Mouse (Mus musculus): ENCODE measurements at regions not wholly inside any gene's neighbourhood (a gene's known extent, or its start where the extent isn't known, plus 50 kb on each side); places are given as distances from the start of the nearest gene placed in this dataset.

DNA sequence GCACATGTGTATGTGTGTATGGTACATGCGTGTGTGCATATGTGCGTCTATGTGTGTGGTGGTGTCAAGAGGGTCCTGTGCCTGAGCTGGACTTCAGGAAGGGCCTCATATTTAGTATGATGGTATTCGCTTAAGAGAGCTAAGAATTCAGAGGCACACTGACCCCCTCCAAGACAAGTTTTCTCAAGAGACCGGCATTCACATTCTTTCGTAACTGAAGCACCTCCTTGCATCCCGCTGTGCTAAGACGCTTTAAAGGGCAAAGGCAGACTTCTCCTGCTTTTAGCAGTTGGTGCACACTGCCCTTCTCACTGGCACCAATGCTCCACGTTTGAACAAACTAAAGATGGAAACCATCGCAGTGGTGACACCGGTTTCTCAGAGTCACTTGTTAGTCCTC, 110.3 kb upstream of the Shb start:
- no peaks in the 10 kb centered on the region for H3K27me3 ChIP-seq (ENCODE audit: control insufficient read depth, insufficient read depth, low read length)
- WGBS: 93% methylated on average over 10 of the region's 10 CpGs
- no peak for TF ChIP-seq CTCF (IDR thresholded peaks at IDR 0.05; ENCODE audit: extremely low read depth, insufficient read length, insufficient replicate concordance, low read depth, low read length)
- TF ChIP-seq POLR2A (IDR thresholded peaks at IDR 0.05; ENCODE audit: low read depth, low read length): no peak
- H3K36me3 ChIP-seq (ENCODE audit: control insufficient read depth, insufficient read depth, low read length): no peaks in the 10 kb centered on the region
- no peak overlapping the region for H3K27ac ChIP-seq (ENCODE audit: insufficient read depth, low read depth, low read length)
- H3K4me3 ChIP-seq (ENCODE audit: low read depth, low read length): no peak overlapping the region
- peaks cover 3% of the 10 kb centered on the region; the same call in 1 of the 2 replicates for H3K4me1 ChIP-seq (ENCODE audit: control insufficient read depth, insufficient read depth, insufficient read length, low read length)

DNA sequence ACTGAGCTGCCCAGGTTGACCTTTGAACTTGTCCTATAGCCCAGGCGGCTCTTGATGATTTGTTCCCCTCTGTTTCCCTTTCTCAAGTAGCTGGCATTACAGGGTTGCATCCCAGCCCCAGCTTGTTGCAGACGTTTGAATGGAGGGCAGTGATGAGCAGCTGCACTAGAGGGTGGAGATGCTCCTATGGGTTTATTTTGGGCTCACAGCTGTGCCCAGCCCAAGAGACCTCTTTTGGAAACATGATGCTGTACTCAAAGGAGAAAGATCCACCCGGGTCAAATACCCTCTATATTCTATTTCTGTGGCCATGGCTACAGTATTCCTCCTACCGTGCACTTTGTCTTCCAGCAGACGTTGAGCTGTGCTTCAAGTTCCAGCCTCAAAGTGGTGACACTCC, 109.0 kb upstream of the Shb start:
- peaks cover 3% of the 10 kb centered on the region; the same call in 1 of the 2 replicates for H3K4me1 ChIP-seq (ENCODE audit: control insufficient read depth, insufficient read depth, insufficient read length, low read length)
- TF ChIP-seq POLR2A (IDR thresholded peaks at IDR 0.05; ENCODE audit: low read depth, low read length) (no peak), CTCF (IDR thresholded peaks at IDR 0.05; ENCODE audit: extremely low read depth, insufficient read length, insufficient replicate concordance, low read depth, low read length) (no peak)
- no peak overlapping the region for H3K27ac ChIP-seq (ENCODE audit: insufficient read depth, low read depth, low read length)
- WGBS: 51% methylated on average over 5 of the region's 5 CpGs
- no peaks in the 10 kb centered on the region for H3K36me3 ChIP-seq (ENCODE audit: control insufficient read depth, insufficient read depth, low read length)
- no peak overlapping the region for H3K4me3 ChIP-seq (ENCODE audit: low read depth, low read length)
- no peaks in the 10 kb centered on the region for H3K27me3 ChIP-seq (ENCODE audit: control insufficient read depth, insufficient read depth, low read length)

DNA sequence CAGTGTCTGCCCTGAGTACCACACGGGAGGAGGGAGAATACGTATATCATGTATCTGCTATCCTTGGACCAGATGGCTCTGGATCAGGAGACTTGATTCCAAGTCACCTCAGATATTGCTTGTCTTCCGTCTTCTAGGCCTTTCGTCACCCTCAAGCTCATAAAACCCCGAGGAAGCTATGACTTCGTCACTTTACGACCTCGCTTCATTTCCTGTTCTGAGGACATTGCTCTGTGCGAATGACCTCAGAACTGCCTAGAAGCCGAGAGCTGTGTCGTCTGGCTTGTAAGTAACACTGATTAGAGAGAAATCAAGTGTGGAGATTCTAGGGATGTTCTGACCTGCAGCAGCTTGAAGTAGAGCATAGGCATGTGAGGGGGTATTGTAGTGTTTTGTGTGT, 108.4 kb upstream of the Shb start:
- WGBS: 20% methylated on average over 11 of the region's 11 CpGs
- TF ChIP-seq CTCF (IDR thresholded peaks at IDR 0.05; ENCODE audit: extremely low read depth, insufficient read length, insufficient replicate concordance, low read depth, low read length) (no peak), POLR2A (IDR thresholded peaks at IDR 0.05; ENCODE audit: low read depth, low read length) (no peak)
- H3K27ac ChIP-seq (ENCODE audit: insufficient read depth, low read depth, low read length): no peak overlapping the region
- H3K4me3 ChIP-seq (ENCODE audit: low read depth, low read length): no peak overlapping the region
- H3K36me3 ChIP-seq (ENCODE audit: control insufficient read depth, insufficient read depth, low read length): no peaks in the 10 kb centered on the region
- H3K4me1 ChIP-seq (ENCODE audit: control insufficient read depth, insufficient read depth, insufficient read length, low read length): peaks cover 3% of the 10 kb centered on the region; the same call in 1 of the 2 replicates
- H3K27me3 ChIP-seq (ENCODE audit: control insufficient read depth, insufficient read depth, low read length): no peaks in the 10 kb centered on the region

DNA sequence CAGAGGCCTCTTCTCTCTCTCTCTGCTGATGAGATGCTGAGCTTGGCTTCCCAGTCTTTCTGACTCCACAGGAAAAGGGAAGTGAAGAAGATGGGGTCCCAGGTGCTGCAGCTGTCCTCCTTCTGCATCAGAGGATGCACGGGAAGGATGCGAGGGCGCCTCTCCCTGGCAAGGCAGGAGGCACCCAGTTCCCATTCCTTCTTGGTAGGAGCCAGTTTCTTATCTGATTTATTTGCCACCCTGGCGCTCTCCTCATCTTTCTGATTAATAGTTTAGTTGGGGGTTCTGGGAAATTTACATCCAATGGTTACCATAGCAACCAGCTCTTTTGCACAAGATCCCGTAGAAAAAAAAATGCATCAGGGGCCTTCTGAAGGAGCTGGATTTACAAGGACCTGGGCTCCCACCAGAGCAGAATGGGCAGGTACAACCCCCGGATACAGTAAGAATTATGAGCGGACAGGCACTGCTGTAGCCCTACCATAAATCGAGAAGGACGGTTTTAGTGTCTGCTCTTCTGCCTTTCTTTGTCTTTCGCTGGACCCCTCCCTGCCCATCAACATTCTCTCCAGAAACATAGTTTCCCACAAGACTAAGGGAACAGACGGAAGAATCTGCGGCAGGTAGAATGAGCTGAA, 107.2 kb upstream of the Shb start:
- H3K4me1 ChIP-seq (ENCODE audit: control insufficient read depth, insufficient read depth, insufficient read length, low read length): peaks cover 3% of the 10 kb centered on the region; the same call in 1 of the 2 replicates
- H3K27me3 ChIP-seq (ENCODE audit: control insufficient read depth, insufficient read depth, low read length): no peaks in the 10 kb centered on the region
- no peaks in the 10 kb centered on the region for H3K36me3 ChIP-seq (ENCODE audit: control insufficient read depth, insufficient read depth, low read length)
- 82% methylated on average over 12 of the region's 12 CpGs for WGBS
- TF ChIP-seq CTCF (IDR thresholded peaks at IDR 0.05; ENCODE audit: extremely low read depth, insufficient read length, insufficient replicate concordance, low read depth, low read length): no peak
- TF ChIP-seq POLR2A (IDR thresholded peaks at IDR 0.05; ENCODE audit: low read depth, low read length): no peak
- no peak overlapping the region for H3K4me3 ChIP-seq (ENCODE audit: low read depth, low read length)
- H3K27ac ChIP-seq (ENCODE audit: insufficient read depth, low read depth, low read length): no peak overlapping the region

DNA sequence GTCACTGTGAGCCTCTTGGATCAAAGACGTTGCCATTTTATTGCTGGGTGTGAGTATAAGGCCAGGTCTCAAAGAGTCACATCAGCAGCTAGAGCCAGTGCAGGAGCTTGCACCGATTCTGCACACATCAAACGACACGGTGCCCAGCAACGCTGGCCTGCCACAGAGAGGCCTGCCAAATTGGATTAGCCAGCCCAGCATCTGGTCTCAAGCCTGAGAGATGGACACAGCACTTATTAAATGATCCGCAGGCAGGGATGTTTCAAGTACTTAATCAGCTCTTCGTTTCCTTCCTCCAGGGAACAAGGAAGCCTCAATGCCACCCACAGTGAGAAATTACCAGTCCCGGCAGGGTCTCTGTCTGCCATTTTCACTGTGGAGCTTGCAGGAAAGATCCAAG, 106.1 kb upstream of the Shb start:
- WGBS: 75% methylated on average over 8 of the region's 8 CpGs
- no peaks in the 10 kb centered on the region for H3K27me3 ChIP-seq (ENCODE audit: control insufficient read depth, insufficient read depth, low read length)
- no peak overlapping the region for H3K4me3 ChIP-seq (ENCODE audit: low read depth, low read length)
- no peak for TF ChIP-seq POLR2A (IDR thresholded peaks at IDR 0.05; ENCODE audit: low read depth, low read length)
- no peak for TF ChIP-seq CTCF (IDR thresholded peaks at IDR 0.05; ENCODE audit: extremely low read depth, insufficient read length, insufficient replicate concordance, low read depth, low read length)
- H3K27ac ChIP-seq (ENCODE audit: insufficient read depth, low read depth, low read length): no peak overlapping the region
- peaks cover 3% of the 10 kb centered on the region; the same call in 1 of the 2 replicates for H3K4me1 ChIP-seq (ENCODE audit: control insufficient read depth, insufficient read depth, insufficient read length, low read length)
- H3K36me3 ChIP-seq (ENCODE audit: control insufficient read depth, insufficient read depth, low read length): no peaks in the 10 kb centered on the region

DNA sequence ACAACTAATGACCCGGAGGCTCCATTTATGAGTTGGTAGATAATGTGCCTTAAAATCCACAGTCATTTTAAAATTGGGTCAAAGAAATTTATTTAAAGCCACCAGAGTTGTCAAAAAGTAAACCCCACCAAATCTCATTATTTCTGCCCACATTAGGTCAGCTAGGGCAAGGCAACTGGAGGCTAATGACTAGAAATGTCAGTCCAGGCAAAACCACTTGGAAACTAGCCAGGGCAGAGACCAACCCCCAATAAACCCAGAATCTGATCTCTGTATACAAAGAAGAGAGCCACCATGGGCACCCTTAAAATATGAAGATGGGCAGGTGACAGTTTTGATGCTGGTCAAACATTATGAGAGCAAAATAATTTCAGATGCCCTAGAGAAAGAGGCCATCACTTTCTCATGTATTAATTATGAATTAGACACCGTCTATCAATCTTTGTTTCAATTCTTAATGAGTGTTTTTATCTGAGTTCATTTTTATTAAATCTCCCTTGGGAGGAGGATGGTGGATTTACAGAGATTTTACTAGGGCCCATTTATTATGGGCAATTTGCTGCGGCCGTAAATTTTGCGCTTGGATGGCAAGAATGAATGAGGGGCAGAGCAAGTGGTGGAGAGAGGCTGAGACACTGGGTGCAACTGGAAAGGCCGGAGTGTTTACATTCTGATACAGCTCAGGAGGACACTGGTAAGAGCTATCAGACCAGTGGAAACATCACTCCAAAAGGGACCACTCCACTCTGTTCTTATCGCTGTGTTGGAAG, 99.2 kb upstream of the Shb start:
- 65% methylated on average over 7 of the region's 7 CpGs for WGBS
- TF ChIP-seq CTCF (IDR thresholded peaks at IDR 0.05; ENCODE audit: extremely low read depth, insufficient read length, insufficient replicate concordance, low read depth, low read length) (no peak), POLR2A (IDR thresholded peaks at IDR 0.05; ENCODE audit: low read depth, low read length) (no peak)
- Histone ChIP-seq H3K27ac (ENCODE audit: insufficient read depth, low read depth, low read length) (no peak overlapping the region), H3K4me3 (ENCODE audit: low read depth, low read length) (no peak overlapping the region), H3K27me3 (ENCODE audit: control insufficient read depth, insufficient read depth, low read length) (no peaks in the 10 kb centered on the region), H3K36me3 (ENCODE audit: control insufficient read depth, insufficient read depth, low read length) (no peaks in the 10 kb centered on the region), H3K4me1 (ENCODE audit: control insufficient read depth, insufficient read depth, insufficient read length, low read length) (no peaks in the 10 kb centered on the region)

DNA sequence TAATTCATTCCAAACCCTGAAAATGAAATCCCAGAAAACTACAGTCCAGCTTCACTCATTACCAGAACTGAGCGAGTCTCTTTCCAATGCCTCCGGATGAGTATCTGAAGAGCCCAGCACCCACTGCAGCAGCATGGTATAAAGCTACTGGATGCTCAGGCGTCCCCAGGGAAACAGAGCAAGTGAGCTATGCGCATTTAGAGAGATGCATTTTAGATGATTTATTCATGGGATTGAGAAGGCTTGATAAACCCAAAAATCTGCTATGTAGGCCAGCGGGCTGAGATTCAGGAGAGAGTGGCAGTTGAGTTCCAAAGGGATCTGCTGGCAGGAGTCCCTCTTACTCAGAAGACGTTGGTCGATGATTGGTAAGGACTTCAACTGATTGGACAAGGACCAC, 93.4 kb upstream of the Shb start:
- Histone ChIP-seq H3K4me1 (ENCODE audit: control insufficient read depth, insufficient read depth, insufficient read length, low read length) (no peaks in the 10 kb centered on the region), H3K4me3 (ENCODE audit: low read depth, low read length) (no peak overlapping the region), H3K27ac (ENCODE audit: insufficient read depth, low read depth, low read length) (no peak overlapping the region), H3K27me3 (ENCODE audit: control insufficient read depth, insufficient read depth, low read length) (no peaks in the 10 kb centered on the region), H3K36me3 (ENCODE audit: control insufficient read depth, insufficient read depth, low read length) (no peaks in the 10 kb centered on the region)
- WGBS: 93% methylated on average over 7 of the region's 7 CpGs
- TF ChIP-seq CTCF (IDR thresholded peaks at IDR 0.05; ENCODE audit: extremely low read depth, insufficient read length, insufficient replicate concordance, low read depth, low read length): no peak
- no peak for TF ChIP-seq POLR2A (IDR thresholded peaks at IDR 0.05; ENCODE audit: low read depth, low read length)
